Mouse (Mus musculus) ES-Bruce4 (cell line): ENCODE results near the gene Ccdc125. TPM values are rescaled to one million over a fixed set of nuclear protein-coding genes. Genes with fewer than 3 reads are reported as not detected.

Experiments used
- H3K27ac ChIP-seq: 2 replicates; pipeline ENCODE4 v1.5.1; 2012; ENCODE audit warnings: low read length, inconsistent platforms; ENCODE audit not compliant: insufficient read depth
- H3K27me3 ChIP-seq: 2 replicates; pipeline ENCODE4 v1.6.1; 2012; ENCODE audit warnings: mild to moderate bottlenecking, low read length, inconsistent platforms; ENCODE audit not compliant: control insufficient read depth, poor library complexity, insufficient read depth, severe bottlenecking
- H3K36me3 ChIP-seq: 2 replicates; pipeline ENCODE4 v1.6.1; 2012; ENCODE audit warnings: inconsistent platforms, mild to moderate bottlenecking, low read length, moderate library complexity; ENCODE audit not compliant: control insufficient read depth, poor library complexity, insufficient read depth, severe bottlenecking
- H3K4me1 ChIP-seq: one replicate; pipeline ENCODE4 v1.8.1; 2011; ENCODE audit warnings: low read length; ENCODE audit not compliant: control insufficient read depth, insufficient read depth
- H3K4me3 ChIP-seq: 2 replicates; pipeline ENCODE4 v1.5.1; 2011; ENCODE audit warnings: low read depth, mild to moderate bottlenecking, low read length
- H3K9ac ChIP-seq: 2 replicates; pipeline ENCODE4 v1.6.1; 2012; ENCODE audit warnings: low read depth, mild to moderate bottlenecking, inconsistent platforms; ENCODE audit not compliant: poor library complexity, severe bottlenecking
- H3K9me3 ChIP-seq: replicated peaks from 2 replicates; pipeline ENCODE4 v1.6.1; 2012; ENCODE audit warnings: mild to moderate bottlenecking, low read length, inconsistent platforms; ENCODE audit not compliant: control insufficient read depth, poor library complexity, insufficient read depth, severe bottlenecking
- CTCF ChIP-seq: IDR thresholded peaks from one replicate; pipeline ENCODE4 v1.8.1; 2011; ENCODE audit warnings: low read depth, low read length
- EP300 ChIP-seq: IDR thresholded peaks from 2 replicates; pipeline ENCODE4 v1.6.1; 2011; ENCODE audit warnings: low read depth, low read length; ENCODE audit not compliant: insufficient read depth
- POLR2A ChIP-seq: IDR thresholded peaks from one replicate; pipeline ENCODE4 v1.8.1; 2011; ENCODE audit warnings: low read length; ENCODE audit not compliant: insufficient read depth
- polyA plus RNA-seq: library from polyadenylated mRNA; stranded (reverse); fragments of >200 nt; gene quantifications from 2 replicates; pipeline ENCODE4 v1.2.4, GENCODE M21; 2011; ENCODE audit warnings: low read depth; ENCODE audit not compliant: missing spikeins, insufficient read depth, insufficient read length

The Ccdc125 gene
- polyA plus RNA-seq, 1 experiment: 3.6 TPM

- Histone ChIP-seq H3K27ac (no peak overlapping the region), H3K27me3 (no peaks in the 10 kb centered on the region), H3K4me1 (no peaks in the 10 kb centered on the region), H3K36me3 (no peaks in the 10 kb centered on the region), H3K4me3 (no peak overlapping the region), H3K9me3 (no peaks in the 10 kb centered on the region), H3K9ac (no peak overlapping the region)
- no peak for TF ChIP-seq POLR2A
- TF ChIP-seq CTCF: no peak
- no peak for TF ChIP-seq EP300
These were observed 6.6 kb downstream of the Ccdc125 start for GRCm38 (mm10) chr13:100675936-100676635.

GRCm38 (mm10) chr13:100681615-100682014 is 12.1 kb downstream of the Ccdc125 start:
- H3K4me3 ChIP-seq: no peak overlapping the region
- no peak overlapping the region for H3K27ac ChIP-seq
- TF ChIP-seq POLR2A (no peak), CTCF (no peak), EP300 (no peak)
- no peaks in the 10 kb centered on the region for H3K27me3 ChIP-seq
- H3K4me1 ChIP-seq: no peaks in the 10 kb centered on the region
- no peaks in the 10 kb centered on the region for H3K36me3 ChIP-seq
- no peaks in the 10 kb centered on the region for H3K9me3 ChIP-seq
- H3K9ac ChIP-seq: no peak overlapping the region

GRCm38 (mm10) chr13:100682837-100683236 is 13.3 kb downstream of the Ccdc125 start:
- H3K4me1 ChIP-seq: no peaks in the 10 kb centered on the region
- no peak for TF ChIP-seq CTCF
- no peak for TF ChIP-seq EP300
- no peak for TF ChIP-seq POLR2A
- H3K9ac ChIP-seq: no peak overlapping the region
- no peak overlapping the region for H3K4me3 ChIP-seq
- H3K9me3 ChIP-seq: no peaks in the 10 kb centered on the region
- H3K36me3 ChIP-seq: no peaks in the 10 kb centered on the region
- no peaks in the 10 kb centered on the region for H3K27me3 ChIP-seq
- H3K27ac ChIP-seq: no peak overlapping the region

GRCm38 (mm10) chr13:100684355-100684754 is 14.8 kb downstream of the Ccdc125 start:
- Histone ChIP-seq H3K9ac (no peak overlapping the region), H3K9me3 (no peaks in the 10 kb centered on the region), H3K4me1 (no peaks in the 10 kb centered on the region), H3K4me3 (no peak overlapping the region), H3K27me3 (no peaks in the 10 kb centered on the region), H3K36me3 (no peaks in the 10 kb centered on the region), H3K27ac (no peak overlapping the region)
- TF ChIP-seq POLR2A (no peak), CTCF (peak; percentile 69), EP300 (no peak)

GRCm38 (mm10) chr13:100687513-100687912 is 18.0 kb downstream of the Ccdc125 start:
- no peaks in the 10 kb centered on the region for H3K27me3 ChIP-seq
- no peak overlapping the region for H3K27ac ChIP-seq
- H3K9ac ChIP-seq: no peak overlapping the region
- TF ChIP-seq EP300 (no peak), POLR2A (no peak), CTCF (peak; percentile 57)
- no peak overlapping the region for H3K4me3 ChIP-seq
- no peaks in the 10 kb centered on the region for H3K36me3 ChIP-seq
- no peaks in the 10 kb centered on the region for H3K4me1 ChIP-seq
- no peaks in the 10 kb centered on the region for H3K9me3 ChIP-seq

- TF ChIP-seq POLR2A (no peak), EP300 (no peak), CTCF (no peak)
- Histone ChIP-seq H3K27ac (no peak overlapping the region), H3K27me3 (no peaks in the 10 kb centered on the region), H3K36me3 (peaks cover 21% of the 10 kb centered on the region), H3K4me3 (no peak overlapping the region), H3K9me3 (no peaks in the 10 kb centered on the region), H3K9ac (no peak overlapping the region), H3K4me1 (no peaks in the 10 kb centered on the region)
These were observed 28.0 kb downstream of the Ccdc125 start for GRCm38 (mm10) chr13:100697541-100697940.
